Mouse (Mus musculus) splenic B cell, adult 2 months (primary cell): ENCODE results near the gene Heatr1.
A peak's percentile ranks its signal among the peaks of the same experiment; 100 is the strongest.

Experiments used
- DNase-seq: peaks from one replicate; pipeline ENCODE4 v3.0.0-alpha.2; 2011; ENCODE audit warnings: low read depth, low spot score
- H3K27me3 ChIP-seq: 2 replicates; pipeline ENCODE4 v1.6.1; 2012; ENCODE audit warnings: mild to moderate bottlenecking, low read length, moderate library complexity, mixed read lengths; ENCODE audit not compliant: control insufficient read depth, poor library complexity, insufficient read depth, severe bottlenecking
- H3K36me3 ChIP-seq: 2 replicates; pipeline ENCODE4 v1.6.1; 2012; ENCODE audit warnings: mild to moderate bottlenecking, low read length, moderate library complexity, mixed read lengths; ENCODE audit not compliant: control insufficient read depth, poor library complexity, insufficient read depth, severe bottlenecking

The Heatr1 gene

GRCm38 (mm10) chr13:12394609-12395505 lies at the start of gene Heatr1:
Heatr1 (plus strand) TSS chr13:12395027.
- peak; percentile 98 for DNase-seq
- Histone ChIP-seq H3K27me3 (no peaks in the 10 kb centered on the region), H3K36me3 (peaks cover 11% of the 10 kb centered on the region)

DNA sequence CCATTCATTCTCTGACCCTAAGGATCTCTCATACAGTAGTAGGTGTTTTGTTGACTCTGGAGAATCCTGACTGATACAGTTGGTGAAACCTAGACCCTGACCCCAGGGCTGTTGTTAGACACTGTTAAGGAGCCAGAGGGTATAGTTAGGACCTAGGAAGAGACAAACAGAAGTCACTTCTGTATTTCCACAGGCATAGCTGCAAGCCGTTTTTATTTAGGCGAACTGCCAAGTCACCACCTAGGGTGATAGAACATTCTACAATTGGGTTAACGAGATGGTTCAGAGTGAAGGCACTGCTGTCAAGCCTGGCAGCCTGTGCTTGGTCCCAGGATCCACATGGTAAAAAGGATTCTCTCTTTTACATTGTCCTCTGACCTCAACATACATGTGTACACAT lies 48.0 kb upstream of the Heatr1 start:
- Histone ChIP-seq H3K36me3 (no peaks in the 10 kb centered on the region), H3K27me3 (no peaks in the 10 kb centered on the region)
- DNase-seq = no peak

DNA sequence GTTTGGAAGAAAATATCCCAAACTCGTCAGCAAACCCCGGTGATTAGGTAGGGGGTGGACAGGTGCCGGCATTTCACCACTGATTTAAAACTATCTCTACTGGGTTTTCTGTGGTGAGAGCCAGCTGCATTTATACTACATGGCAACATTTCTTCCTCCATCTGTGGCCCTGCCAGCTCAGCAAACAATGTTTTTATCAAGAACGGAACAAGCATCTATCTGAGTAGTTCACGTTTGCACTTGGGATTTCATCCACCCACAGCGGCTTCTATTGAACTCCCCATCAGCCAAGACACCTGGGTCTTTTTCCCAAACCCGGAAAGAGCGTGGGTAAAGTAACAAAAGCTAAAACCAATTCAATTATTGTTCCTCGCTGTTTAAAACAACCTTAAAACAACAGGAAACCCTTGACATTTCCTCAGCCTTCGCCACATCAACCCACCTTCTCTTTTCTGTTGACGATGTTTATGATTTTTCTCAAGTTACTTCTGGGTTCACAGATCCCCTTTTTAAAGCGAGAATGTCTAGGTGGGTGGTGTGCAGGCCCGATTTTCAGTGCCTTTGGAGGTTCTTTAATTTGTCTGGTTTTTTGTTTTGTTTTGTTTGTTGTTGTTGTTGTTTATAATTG lies 45.5 kb upstream of the Heatr1 start:
- DNase-seq = no peak
- Histone ChIP-seq H3K36me3 (no peaks in the 10 kb centered on the region), H3K27me3 (no peaks in the 10 kb centered on the region)

DNA sequence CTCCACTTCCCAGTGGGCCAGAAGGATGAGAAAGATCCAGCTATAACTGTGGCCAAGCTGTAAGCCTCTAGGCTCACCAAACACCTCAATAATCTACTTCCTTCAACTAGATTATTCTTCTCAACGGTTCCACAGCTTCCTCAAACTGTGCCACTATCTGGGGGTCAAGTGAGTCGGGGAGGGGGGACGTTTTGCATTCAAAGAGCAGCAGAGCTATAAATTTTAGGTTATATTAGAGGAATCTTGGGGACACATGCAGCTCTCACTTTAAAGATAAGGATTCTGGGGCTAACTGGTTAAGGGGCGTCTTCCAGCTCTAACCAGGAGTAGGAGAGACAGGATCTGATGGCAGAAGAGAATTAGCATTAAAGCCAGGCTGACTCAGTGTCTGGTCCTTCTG lies 38.6 kb upstream of the Heatr1 start:
- Histone ChIP-seq H3K27me3 (no peaks in the 10 kb centered on the region), H3K36me3 (no peaks in the 10 kb centered on the region)
- DNase-seq = no peak

- no peak for DNase-seq
- Histone ChIP-seq H3K27me3 (no peaks in the 10 kb centered on the region), H3K36me3 (no peaks in the 10 kb centered on the region)
Measured at GRCm38 (mm10) chr13:12357554-12357953, 37.3 kb upstream of the Heatr1 start.

DNA sequence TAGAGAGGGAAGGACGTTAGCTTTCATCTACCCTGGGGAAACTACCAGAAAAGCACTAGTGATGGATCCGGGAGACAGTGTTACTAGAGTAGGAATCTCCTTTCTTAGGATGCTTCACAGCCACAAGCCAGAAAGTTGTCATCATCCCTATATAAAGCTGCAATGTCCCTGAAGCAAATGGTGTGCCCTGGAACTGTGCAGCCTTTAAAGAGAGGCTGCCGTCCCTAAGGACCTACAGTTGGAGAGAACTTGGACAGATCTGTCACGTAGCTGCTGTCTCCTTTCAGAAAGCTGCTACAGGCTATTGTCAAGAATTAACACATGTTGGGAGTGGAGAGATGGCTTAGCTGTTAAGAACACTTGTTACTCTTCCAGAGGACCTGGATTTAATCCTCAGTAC lies 33.3 kb upstream of the Heatr1 start:
- DNase-seq = no peak
- Histone ChIP-seq H3K27me3 (no peaks in the 10 kb centered on the region), H3K36me3 (no peaks in the 10 kb centered on the region)

DNA sequence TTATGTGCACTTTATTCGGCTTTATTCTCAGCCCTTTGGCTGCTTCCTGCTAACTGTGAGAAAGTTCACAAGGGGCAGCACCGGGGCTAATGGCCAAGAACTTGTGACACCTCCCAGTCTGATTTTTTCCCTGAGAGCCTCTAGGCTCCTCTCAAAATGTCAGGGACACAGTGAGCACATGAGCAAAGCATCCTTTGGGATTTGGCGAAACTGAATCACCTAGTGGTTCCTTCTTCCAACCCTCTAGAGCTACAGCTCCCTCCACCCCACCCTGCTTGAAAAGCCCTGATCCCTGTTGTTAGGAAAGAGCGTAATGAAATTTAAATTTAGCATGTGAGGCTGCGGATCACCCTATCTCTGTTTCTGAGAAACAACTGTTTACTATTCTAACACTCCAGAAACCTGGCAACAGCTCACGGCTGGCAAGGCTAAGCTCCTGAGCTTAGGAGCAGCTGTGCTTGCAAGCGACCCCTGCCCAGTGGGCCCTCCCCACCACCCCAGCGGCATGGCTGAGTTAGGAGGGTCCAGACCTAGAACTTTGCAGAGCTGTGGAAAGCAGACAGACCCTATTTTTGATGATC lies 25.7 kb upstream of the Heatr1 start:
- no peaks in the 10 kb centered on the region for H3K36me3 ChIP-seq
- DNase-seq = no peak
- no peaks in the 10 kb centered on the region for H3K27me3 ChIP-seq

- no peak for DNase-seq
- Histone ChIP-seq H3K36me3 (no peaks in the 10 kb centered on the region), H3K27me3 (no peaks in the 10 kb centered on the region)
Measured at GRCm38 (mm10) chr13:12369930-12370329, 24.9 kb upstream of the Heatr1 start.

DNA sequence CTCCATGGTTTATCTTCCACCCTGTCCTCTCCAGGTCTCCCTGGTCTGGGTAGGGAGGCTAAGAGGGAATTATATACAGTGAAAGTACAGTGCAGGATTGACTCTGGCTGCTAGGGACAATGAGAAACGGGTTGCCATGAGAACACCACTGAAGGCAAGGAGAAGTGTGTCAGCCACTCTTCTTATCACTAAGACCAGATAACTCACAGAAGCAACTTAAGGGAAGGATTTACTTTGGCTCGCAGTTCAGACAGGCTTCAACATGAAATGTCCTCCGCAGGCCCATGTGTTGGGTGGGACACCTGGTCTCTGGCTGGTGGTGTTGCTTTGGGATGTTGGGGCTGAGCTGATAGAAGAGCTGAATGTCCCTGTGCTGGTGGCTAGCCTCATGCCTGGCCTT lies 22.1 kb upstream of the Heatr1 start:
- no peaks in the 10 kb centered on the region for H3K36me3 ChIP-seq

GRCm38 (mm10) chr13:12376778-12377177 lies 18.0 kb upstream of the Heatr1 start:
- H3K27me3 ChIP-seq = no peaks in the 10 kb centered on the region
- no peak for DNase-seq
- no peaks in the 10 kb centered on the region for H3K36me3 ChIP-seq

More for the DNA sequence above, 22.1 kb upstream of the Heatr1 start:
- DNase-seq = no peak
- no peaks in the 10 kb centered on the region for H3K27me3 ChIP-seq

DNA sequence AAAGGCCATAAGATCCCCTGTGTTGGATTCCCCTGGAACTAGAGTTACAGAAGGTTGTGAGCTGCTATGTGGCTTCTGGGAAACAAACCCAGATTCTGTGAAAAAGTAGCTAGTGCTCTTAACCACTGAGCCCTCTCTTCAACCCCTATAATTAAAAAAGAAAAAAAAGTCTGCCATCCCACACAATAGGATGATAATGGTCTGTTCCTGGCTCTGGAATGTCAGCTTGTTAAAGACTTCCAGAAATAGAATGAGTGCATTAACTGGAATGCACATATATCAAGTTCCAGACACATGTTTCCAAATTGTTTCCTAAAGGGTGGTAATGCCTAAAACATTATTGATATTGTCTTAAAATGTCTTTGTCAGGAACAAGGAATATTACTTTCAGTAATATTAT lies 10.0 kb upstream of the Heatr1 start:
- no peak for DNase-seq
- Histone ChIP-seq H3K27me3 (no peaks in the 10 kb centered on the region), H3K36me3 (no peaks in the 10 kb centered on the region)

DNA sequence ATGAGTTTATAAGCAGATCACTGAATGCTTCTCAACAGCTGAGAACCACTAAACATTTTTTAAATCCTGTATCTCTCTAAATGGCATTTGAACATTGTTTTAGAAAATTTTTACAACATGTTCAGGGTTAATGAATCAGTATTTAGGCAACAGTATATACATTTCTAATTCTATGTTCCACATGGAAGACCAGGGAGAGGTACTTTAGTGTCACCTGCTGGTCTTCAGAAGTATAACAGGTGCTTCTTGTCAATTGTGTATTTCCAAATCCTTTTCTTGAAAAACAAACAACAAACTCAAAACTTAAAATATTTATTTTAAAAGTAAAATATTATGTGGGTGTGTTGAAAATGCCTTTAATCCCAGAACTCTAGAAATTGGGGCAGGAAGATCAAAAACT lies 8.5 kb upstream of the Heatr1 start:
- H3K36me3 ChIP-seq = no peaks in the 10 kb centered on the region
- no peaks in the 10 kb centered on the region for H3K27me3 ChIP-seq
- peak; percentile 58 for DNase-seq

DNA sequence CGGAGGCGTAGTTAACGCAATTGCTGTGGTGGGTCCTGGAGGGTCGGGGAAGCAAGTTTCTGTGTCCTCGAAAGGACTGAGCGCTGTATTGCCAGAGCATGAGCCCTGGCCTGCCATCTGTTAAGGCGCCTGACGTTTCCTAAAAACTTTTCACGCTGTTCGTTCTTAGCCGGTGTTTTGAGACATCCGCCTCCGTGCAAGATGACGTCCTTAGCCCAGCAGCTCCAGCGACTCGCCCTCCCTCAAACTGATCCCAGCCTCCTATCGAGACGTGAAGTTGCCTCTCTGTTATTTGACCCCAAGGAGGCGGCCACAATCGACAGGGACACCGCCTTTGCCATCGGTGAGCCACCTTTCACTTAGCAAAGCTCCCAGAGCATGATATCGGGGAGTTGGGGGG lies 744 bp downstream of the Heatr1 start:
- no peak for DNase-seq
- no peaks in the 10 kb centered on the region for H3K27me3 ChIP-seq
- peaks cover 11% of the 10 kb centered on the region for H3K36me3 ChIP-seq

- Histone ChIP-seq H3K36me3 (peaks cover 25% of the 10 kb centered on the region), H3K27me3 (no peaks in the 10 kb centered on the region; the same call in 1 of the 2 replicates)
- DNase-seq = no peak
Measured at GRCm38 (mm10) chr13:12408343-12409066, 13.7 kb downstream of the Heatr1 start.

GRCm38 (mm10) chr13:12412016-12412415 lies 17.2 kb downstream of the Heatr1 start:
- DNase-seq = peak; percentile 69
- Histone ChIP-seq H3K27me3 (no peaks in the 10 kb centered on the region; the same call in 1 of the 2 replicates), H3K36me3 (peaks cover 22% of the 10 kb centered on the region)
